Mouse (Mus musculus): ENCODE results near the gene Banp. TPM values are rescaled to one million over a fixed set of nuclear protein-coding genes. Genes with fewer than 3 reads are reported as not detected.

Banp gene
- total RNA-seq, 2 experiments from 2014 or later, result 39.4 to 41.7 TPM

- no peak for DNase-seq (ENCODE audit: extremely low spot score in 1 of 2, low spot score in 1 of 2)
Observed at GRCm38 (mm10) chr8:121977819-121978590, 28.5 kb downstream of the Banp start.

- DNase-seq (ENCODE audit: extremely low spot score in 1 of 2, low spot score in 1 of 2), result no peak
Observed at GRCm38 (mm10) chr8:121978670-121979069, 29.1 kb downstream of the Banp start.

- DNase-seq (ENCODE audit: extremely low spot score in 1 of 2, low spot score in 1 of 2), result no peak
Observed at GRCm38 (mm10) chr8:121980792-121981519, 31.4 kb downstream of the Banp start.

- DNase-seq (ENCODE audit: extremely low spot score in 1 of 2, low spot score in 1 of 2), result no peak
Observed at GRCm38 (mm10) chr8:121981520-121981895, 32.0 kb downstream of the Banp start.

GRCm38 (mm10) chr8:121985673-121986072 is 36.1 kb downstream of the Banp start:
- DNase-seq (ENCODE audit: extremely low spot score in 1 of 2, low spot score in 1 of 2), result no peak

- DNase-seq (ENCODE audit: extremely low spot score in 1 of 2, low spot score in 1 of 2), result no peak
Observed at GRCm38 (mm10) chr8:121987892-121988291, 38.3 kb downstream of the Banp start.

- DNase-seq (ENCODE audit: extremely low spot score in 1 of 2, low spot score in 1 of 2), result no peak
Observed at GRCm38 (mm10) chr8:121990506-121991255, 41.1 kb downstream of the Banp start.

- DNase-seq (ENCODE audit: extremely low spot score in 1 of 2, low spot score in 1 of 2), result no peak
Observed at GRCm38 (mm10) chr8:121991611-121992010, 42.1 kb downstream of the Banp start.

GRCm38 (mm10) chr8:121992911-121993310 is 43.4 kb downstream of the Banp start:
- no peak for DNase-seq (ENCODE audit: extremely low spot score in 1 of 2, low spot score in 1 of 2)

GRCm38 (mm10) chr8:121995112-121995511 is 45.6 kb downstream of the Banp start:
- no peak for DNase-seq (ENCODE audit: extremely low spot score in 1 of 2, low spot score in 1 of 2)

- DNase-seq (ENCODE audit: extremely low spot score in 1 of 2, low spot score in 1 of 2), result no peak
Observed at GRCm38 (mm10) chr8:121995895-121996294, 46.3 kb downstream of the Banp start.

GRCm38 (mm10) chr8:121998631-121999030 is 49.1 kb downstream of the Banp start:
- no peak for DNase-seq (ENCODE audit: extremely low spot score in 1 of 2, low spot score in 1 of 2)

GRCm38 (mm10) chr8:121999211-121999610 is 49.7 kb downstream of the Banp start:
- DNase-seq (ENCODE audit: extremely low spot score in 1 of 2, low spot score in 1 of 2), result no peak

GRCm38 (mm10) chr8:122001339-122002115 is 52.0 kb downstream of the Banp start:
- DNase-seq (ENCODE audit: extremely low spot score in 1 of 2, low spot score in 1 of 2), result no peak

GRCm38 (mm10) chr8:122003646-122004045 is 54.1 kb downstream of the Banp start:
- DNase-seq (ENCODE audit: extremely low spot score in 1 of 2, low spot score in 1 of 2), result no peak

GRCm38 (mm10) chr8:122004131-122004530 is 54.6 kb downstream of the Banp start:
- no peak for DNase-seq (ENCODE audit: extremely low spot score in 1 of 2, low spot score in 1 of 2)

- DNase-seq (ENCODE audit: extremely low spot score in 1 of 2, low spot score in 1 of 2), result no peak
Observed at GRCm38 (mm10) chr8:122005422-122006204, 56.1 kb downstream of the Banp start.

- DNase-seq (ENCODE audit: extremely low spot score in 1 of 2, low spot score in 1 of 2), result peak in 1 of 2 experiments; percentile 42
Observed at GRCm38 (mm10) chr8:122006688-122007484, 57.3 kb downstream of the Banp start.

GRCm38 (mm10) chr8:122008395-122008794 is 58.8 kb downstream of the Banp start:
- DNase-seq (ENCODE audit: extremely low spot score in 1 of 2, low spot score in 1 of 2), result no peak
